Mouse (Mus musculus) neural tube, embryonic 14.5 days (tissue): ENCODE measurements around the gene Hilpda. TPM values are rescaled to one million over a fixed set of nuclear protein-coding genes. Genes with fewer than 3 reads are reported as not detected.
A peak's percentile ranks its signal among the peaks of the same experiment; 100 is the strongest.

Source experiments
- ATAC-seq: fragments of 200-750 bp; cut with Nextera tagmentation; 2 replicates; pipeline ENCODE4 v1.8.0; 2017; ENCODE audit warnings: low read depth, mild to moderate bottlenecking, moderate TSS enrichment, moderate library complexity
- H3K27ac ChIP-seq: fragments of 300-500 bp; sonication (generic); 2 replicates; pipeline ENCODE4 v1.5.1; 2014; ENCODE audit warnings: low read depth, mild to moderate bottlenecking, control low read depth, low read length, moderate library complexity, mixed read lengths
- H3K27me3 ChIP-seq: fragments of 300-500 bp; sonication (generic); 2 replicates; pipeline ENCODE4 v1.6.1; 2014; ENCODE audit warnings: low read length; ENCODE audit not compliant: control insufficient read depth, insufficient read depth
- H3K36me3 ChIP-seq: fragments of 300-500 bp; sonication (generic); 2 replicates; pipeline ENCODE4 v1.6.1; 2014; ENCODE audit warnings: low read length, mixed read lengths; ENCODE audit not compliant: control insufficient read depth, insufficient read depth
- H3K4me1 ChIP-seq: fragments of 300-500 bp; sonication (generic); 2 replicates; pipeline ENCODE4 v1.6.1; 2014; ENCODE audit warnings: low read length; ENCODE audit not compliant: control insufficient read depth, insufficient read depth
- H3K4me2 ChIP-seq: fragments of 300-500 bp; sonication (generic); 2 replicates; pipeline ENCODE4 v1.6.1; 2014; ENCODE audit warnings: mild to moderate bottlenecking, low read depth, low read length, control low read depth
- H3K4me3 ChIP-seq: fragments of 300-500 bp; sonication (generic); 2 replicates; pipeline ENCODE4 v1.5.1; 2014; ENCODE audit warnings: low read depth, low read length, control low read depth, mixed read lengths
- H3K9ac ChIP-seq: fragments of 300-500 bp; sonication (generic); replicated peaks from 2 replicates; pipeline ENCODE4 v1.6.1; 2014; ENCODE audit warnings: low read depth, mild to moderate bottlenecking, control low read depth, low read length, mixed read lengths
- H3K9me3 ChIP-seq: fragments of 300-500 bp; sonication (generic); 2 replicates; pipeline ENCODE4 v1.6.1; 2016; ENCODE audit warnings: low read length; ENCODE audit not compliant: control insufficient read depth
- WGBS: fragments of 180-500 bp; shearing (Covaris S2); extraction: QIAGEN DNeasy Blood & Tissue Kit; methylation state at CpG from one replicate; pipeline ENCODE4 v1.1.7; 2014; 5-methylcytosine and 5-hydroxymethylcytosine counted together
- polyA plus RNA-seq: library from polyadenylated mRNA; unstranded; fragments of >200 nt; fragmentation: Nextera tagmentation; extraction: Ambion mirVana; gene quantifications from 2 replicates; pipeline ENCODE4 v1.2.1, GENCODE M21; 2014

Hilpda gene
- polyA plus RNA-seq = 27.9 and 30.3 TPM in 2 replicates

- under 1% methylated on average over 46 of the region's 46 CpGs for WGBS
- peak within 1 kb of the TSS; percentile 58 for H3K4me3 ChIP-seq
- peak within 1 kb of the TSS; percentile 64 for H3K4me2 ChIP-seq
- peak within 1 kb of the TSS; percentile 63 for H3K9ac ChIP-seq
- peak; percentile 97 for ATAC-seq
- H3K36me3 ChIP-seq = no peaks in the 10 kb centered on the region
- peak within 1 kb of the TSS; percentile 62 for H3K27ac ChIP-seq
- H3K27me3 ChIP-seq = no peaks in the 10 kb centered on the region
- no peaks in the 10 kb centered on the region for H3K9me3 ChIP-seq
- peaks cover 5% of the 10 kb centered on the region; the same call in 1 of the 2 replicates for H3K4me1 ChIP-seq
These were observed at the start of gene Hilpda for GRCm38 (mm10) chr6:29272312-29273072. Gene Hilpda (plus strand): TSS chr6:29272488.

- ATAC-seq = peak; percentile 38; the same call in 1 of the 2 replicates
- Histone ChIP-seq H3K9me3 (no peaks in the 10 kb centered on the region), H3K9ac (no peak overlapping the region), H3K4me3 (no peak overlapping the region), H3K27ac (no peak overlapping the region), H3K4me2 (no peak overlapping the region), H3K27me3 (no peaks in the 10 kb centered on the region), H3K4me1 (no peaks in the 10 kb centered on the region), H3K36me3 (no peaks in the 10 kb centered on the region)
- WGBS = 90% methylated on average over 6 of the region's 6 CpGs
These were observed 42.9 kb upstream of the Hilpda start for GRCm38 (mm10) chr6:29229265-29229913.

DNA sequence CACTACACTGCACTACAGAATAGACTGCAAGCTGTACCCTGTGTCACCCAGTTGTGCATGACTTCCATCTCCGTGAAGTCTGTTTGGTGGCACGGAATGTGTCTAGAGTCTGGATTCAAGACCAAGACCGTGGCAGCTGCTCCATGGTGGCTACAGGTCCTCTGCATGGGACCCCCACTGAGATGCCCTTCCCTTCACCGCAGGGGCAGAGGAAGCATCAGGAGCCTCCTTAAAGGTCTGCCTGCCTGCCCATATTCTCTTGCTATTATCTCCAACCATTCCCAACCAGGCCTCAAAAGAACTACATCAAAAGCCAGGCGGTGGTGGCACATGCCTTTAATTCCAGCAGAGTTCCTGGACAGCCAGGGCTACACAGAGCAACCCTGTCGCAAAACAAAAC lies 41.9 kb upstream of the Hilpda start:
- no peaks in the 10 kb centered on the region for H3K36me3 ChIP-seq
- no peak overlapping the region for H3K9ac ChIP-seq
- H3K4me3 ChIP-seq = no peak overlapping the region
- no peak overlapping the region for H3K4me2 ChIP-seq
- no peaks in the 10 kb centered on the region for H3K4me1 ChIP-seq
- 58% methylated on average over 6 of the region's 6 CpGs for WGBS
- no peaks in the 10 kb centered on the region for H3K27me3 ChIP-seq
- ATAC-seq = no peak
- no peaks in the 10 kb centered on the region for H3K9me3 ChIP-seq
- H3K27ac ChIP-seq = no peak overlapping the region

- no peak for ATAC-seq
- no peak overlapping the region for H3K27ac ChIP-seq
- no peak overlapping the region for H3K4me3 ChIP-seq
- no peaks in the 10 kb centered on the region for H3K36me3 ChIP-seq
- no peaks in the 10 kb centered on the region for H3K4me1 ChIP-seq
- no peak overlapping the region for H3K9ac ChIP-seq
- 77% methylated on average over 3 of the region's 3 CpGs for WGBS
- H3K9me3 ChIP-seq = no peaks in the 10 kb centered on the region
- H3K4me2 ChIP-seq = no peak overlapping the region
- H3K27me3 ChIP-seq = no peaks in the 10 kb centered on the region
These were observed 40.5 kb upstream of the Hilpda start for GRCm38 (mm10) chr6:29231799-29232198.

- H3K4me3 ChIP-seq = no peak overlapping the region
- H3K9me3 ChIP-seq = no peaks in the 10 kb centered on the region
- H3K4me2 ChIP-seq = no peak overlapping the region
- no peaks in the 10 kb centered on the region for H3K4me1 ChIP-seq
- 82% methylated on average over 6 of the region's 6 CpGs for WGBS
- H3K9ac ChIP-seq = no peak overlapping the region
- no peaks in the 10 kb centered on the region for H3K27me3 ChIP-seq
- H3K27ac ChIP-seq = no peak overlapping the region
- no peak for ATAC-seq
- no peaks in the 10 kb centered on the region for H3K36me3 ChIP-seq
These were observed 40.0 kb upstream of the Hilpda start for GRCm38 (mm10) chr6:29232321-29232720.

DNA sequence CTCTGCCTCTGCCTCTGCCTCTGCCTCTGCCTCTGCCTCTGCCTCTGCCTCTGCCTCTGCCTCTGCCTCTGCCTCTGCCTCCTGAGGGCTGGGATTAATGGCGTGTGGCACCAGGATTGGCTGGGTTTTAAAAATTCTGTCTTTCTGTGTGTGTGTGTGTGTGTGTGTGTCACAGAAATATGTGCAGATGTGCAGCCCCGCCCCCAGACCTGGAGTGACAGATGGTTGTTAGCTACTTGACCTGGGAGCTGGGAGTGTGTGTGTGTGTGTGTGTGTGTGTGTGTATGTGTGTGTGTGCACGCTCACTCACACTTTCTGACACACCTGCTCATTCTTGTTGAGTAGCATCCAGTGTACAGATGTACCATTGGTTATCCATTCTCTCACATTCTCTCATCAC lies 38.6 kb upstream of the Hilpda start:
- Histone ChIP-seq H3K4me2 (no peak overlapping the region), H3K4me3 (no peak overlapping the region), H3K27ac (no peak overlapping the region), H3K36me3 (no peaks in the 10 kb centered on the region), H3K4me1 (no peaks in the 10 kb centered on the region), H3K9ac (no peak overlapping the region), H3K9me3 (no peaks in the 10 kb centered on the region), H3K27me3 (no peaks in the 10 kb centered on the region)
- WGBS = 71% methylated on average over 3 of the region's 3 CpGs
- no peak for ATAC-seq

- Histone ChIP-seq H3K9me3 (no peaks in the 10 kb centered on the region), H3K4me2 (no peak overlapping the region), H3K9ac (no peak overlapping the region), H3K36me3 (no peaks in the 10 kb centered on the region), H3K4me1 (no peaks in the 10 kb centered on the region), H3K27ac (no peak overlapping the region), H3K4me3 (no peak overlapping the region), H3K27me3 (no peaks in the 10 kb centered on the region)
- WGBS = 50% methylated on average over 8 of the region's 8 CpGs
- ATAC-seq = peak; percentile 28; the same call in 1 of the 2 replicates
These were observed 38.0 kb upstream of the Hilpda start for GRCm38 (mm10) chr6:29234272-29234671.

GRCm38 (mm10) chr6:29240806-29241205 lies 31.5 kb upstream of the Hilpda start:
- Histone ChIP-seq H3K4me2 (no peak overlapping the region), H3K36me3 (no peaks in the 10 kb centered on the region), H3K9ac (no peak overlapping the region), H3K9me3 (no peaks in the 10 kb centered on the region), H3K4me3 (no peak overlapping the region), H3K27me3 (no peaks in the 10 kb centered on the region), H3K4me1 (no peaks in the 10 kb centered on the region), H3K27ac (no peak overlapping the region)
- no peak for ATAC-seq
- 35% methylated on average over 2 of the region's 2 CpGs for WGBS

DNA sequence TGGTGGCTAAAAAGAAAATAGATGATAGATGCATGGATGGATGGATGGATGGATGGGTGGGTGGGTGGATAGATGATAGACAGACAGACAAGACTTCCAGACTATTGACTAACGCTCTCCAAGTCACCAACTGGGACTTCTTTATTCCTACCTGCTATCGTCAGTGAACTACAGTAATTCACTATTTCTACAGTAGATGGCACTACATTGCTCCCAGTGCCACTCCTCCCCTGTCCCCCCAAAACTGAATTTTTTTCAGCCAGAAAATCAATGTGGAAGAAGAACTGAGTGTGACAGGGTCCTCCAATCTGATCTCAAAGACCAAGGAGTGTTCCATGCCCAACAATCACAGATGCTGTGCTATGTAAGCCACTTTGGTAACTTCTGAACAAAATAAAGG lies 30.6 kb upstream of the Hilpda start:
- H3K4me1 ChIP-seq = no peaks in the 10 kb centered on the region
- H3K4me2 ChIP-seq = no peak overlapping the region
- H3K4me3 ChIP-seq = no peak overlapping the region
- H3K9ac ChIP-seq = no peak overlapping the region
- H3K9me3 ChIP-seq = no peaks in the 10 kb centered on the region
- H3K27me3 ChIP-seq = no peaks in the 10 kb centered on the region
- ATAC-seq = no peak
- no peak overlapping the region for H3K27ac ChIP-seq
- no peaks in the 10 kb centered on the region for H3K36me3 ChIP-seq
- WGBS = 66% methylated on average over 2 of the region's 2 CpGs
